Mouse (Mus musculus): ENCODE results near the gene Msl2. TPM values are rescaled to one million over a fixed set of nuclear protein-coding genes. Genes with fewer than 3 reads are reported as not detected.

Msl2 gene
- polyA plus RNA-seq, 1 experiment from 2014 or later: 6.0 TPM

Other genes with a start within 250 kb of the Msl2 start
- 21.6 TPM in 2 replicates for gene Pccb, start 39.2 kb upstream of the Msl2 start, polyA plus RNA-seq (2016; fragmentation: Nextera tagmentation; extraction: Ambion mirVana)
- gene Ppp2r3a, start 177.7 kb downstream of the Msl2 start, polyA plus RNA-seq (2016; fragmentation: Nextera tagmentation; extraction: Ambion mirVana): 80.5 and 83.7 TPM in 2 replicates

Measured in heart, embryonic 12.5 days (tissue).